ENCODE assay signal across 27 mouse cellular contexts in genomic region chr6:28731246-28731645, GRCm38 (mm10).
DNase-seq lines count a peak whose midpoint lies in the region; ATAC-seq and TF ChIP-seq lines count a peak whose summit lies in the region.
"Had no signal": no experiment of that assay in that cellular context is flagged by ENCODE, and none has a peak within 500 bp of the region (broad histone marks: within the 10 kb centered on the region; RNA-seq: fewer than 3 reads in every experiment).

No protein-coding gene starts in this region.

- intact Hi-C loops in heart, postnatal 10 days (cut with DNase I): no loop called here

- TF ChIP-seq CTCF in liver, adult 2 months (IDR thresholded peaks at IDR 0.05; ENCODE audit: low read depth, low read length): no peak
- TF ChIP-seq CTCF in Patski (IDR thresholded peaks at IDR 0.05): no peak

- TF ChIP-seq POLR2A in liver, adult 2 months (IDR thresholded peaks at IDR 0.05; ENCODE audit: extremely low read depth, insufficient read depth, low read length): no peak

- no peaks in the 10 kb centered on the region for H3K27me3 ChIP-seq in liver, adult 2 months (ENCODE audit: control insufficient read depth, insufficient read depth, low read length)
- no peaks in the 10 kb centered on the region for H3K27me3 ChIP-seq in liver, embryonic 12.5 days (replicated peaks)
- H3K27me3 ChIP-seq in Patski: no peaks in the 10 kb centered on the region
- H3K27me3 ChIP-seq: CH12.LX; embryonic facial prominence, embryonic 12.5 days; embryonic facial prominence, embryonic 15.5 days had no signal

- DNase-seq in heart, adult 11 months: peak; percentile 80
- DNase-seq in heart, postnatal 10 days: no peak
- DNase-seq in liver, adult 2 months (ENCODE audit: extremely low read depth, low read depth, low spot score): peak; percentile 89
- peak; percentile 35 to 62 for DNase-seq in lung, adult 18-20 months
- DNase-seq in lung, postnatal 14 days: no peak
- no peak for DNase-seq in Patski (ENCODE audit: low read depth, low spot score)
- DNase-seq in right cerebral cortex, postnatal 36 days (ENCODE audit: low spot score in 2 of 2): no peak
- DNase-seq: adrenal gland, adult 2 months; adrenal gland, postnatal 14 days; B cell, adult 2 months; cerebellum, adult 11 months; cerebellum, adult 2 months; cerebellum, adult 9-11 months; cerebellum, postnatal 25 days; forebrain, postnatal 0 days; gastrocnemius, postnatal 10 days; gastrocnemius, postnatal 36 days; heart, postnatal 36 days had no signal

- no peak overlapping the region for H3K4me3 ChIP-seq in liver, adult 2 months (ENCODE audit: insufficient read depth, low read depth, low read length)
- H3K4me3 ChIP-seq in liver, embryonic 12.5 days: no peak overlapping the region
- H3K4me3 ChIP-seq: embryonic facial prominence, embryonic 12.5 days; embryonic facial prominence, embryonic 15.5 days had no signal

- no peak overlapping the region for H3K4me2 ChIP-seq in liver, embryonic 12.5 days
- H3K4me2 ChIP-seq: embryonic facial prominence, embryonic 12.5 days; embryonic facial prominence, embryonic 15.5 days; heart, embryonic 11.5 days; hindbrain, embryonic 14.5 days had no signal

- CTCF ChIA-PET in Patski (lab: Charles Lee): no interaction called here

- ATAC-seq in liver, embryonic 12.5 days: no peak
- peak; percentile 51 for ATAC-seq in Patski
- ATAC-seq: forebrain, embryonic 14.5 days; forebrain, postnatal 0 days; hindbrain, postnatal 0 days had no signal

- H3K9ac ChIP-seq in liver, adult 2 months (ENCODE audit: low read depth, low read length): no peak overlapping the region
- H3K9ac ChIP-seq in liver, embryonic 12.5 days: no peak overlapping the region
- H3K9ac ChIP-seq: embryonic facial prominence, embryonic 12.5 days; embryonic facial prominence, embryonic 15.5 days; forebrain, postnatal 0 days; hindbrain, embryonic 14.5 days had no signal

- in situ Hi-C loops in Patski (cut with MboI; ENCODE audit: low pct_unique_long_range_greater_than_20kb): no loop called here

- H3K9me3 ChIP-seq in liver, embryonic 12.5 days (replicated peaks): no peaks in the 10 kb centered on the region
- H3K9me3 ChIP-seq: embryonic facial prominence, embryonic 12.5 days; embryonic facial prominence, embryonic 15.5 days; G1E had no signal

- H3K4me1 ChIP-seq in liver, adult 2 months (ENCODE audit: control insufficient read depth, insufficient read depth, low read length): peaks cover 20% of the 10 kb centered on the region
- H3K4me1 ChIP-seq in liver, embryonic 12.5 days: peaks cover 22% of the 10 kb centered on the region; the same call in 1 of the 2 replicates

- H3K79me2 ChIP-seq in liver, adult 2 months (ENCODE audit: control insufficient read depth, insufficient read depth, low read length): peaks cover 7% of the 10 kb centered on the region; the same call in 1 of the 2 replicates

- H3K36me3 ChIP-seq in liver, adult 2 months (ENCODE audit: control insufficient read depth, insufficient read depth, low read length): peaks cover 3% of the 10 kb centered on the region; the same call in 1 of the 2 replicates
- peaks cover under 1% of the 10 kb centered on the region; the same call in 1 of the 2 replicates for H3K36me3 ChIP-seq in liver, embryonic 12.5 days
- H3K36me3 ChIP-seq: embryonic facial prominence, embryonic 12.5 days; embryonic facial prominence, embryonic 15.5 days had no signal

- POLR2A ChIA-PET in Patski (lab: Charles Lee): no interaction called here

- 32% methylated on average over 6 of the region's 6 CpGs for WGBS in liver, adult 2 months
- WGBS in liver, embryonic 12.5 days (ENCODE audit: insufficient replicate concordance): 88% methylated on average over 6 of the region's 6 CpGs

- H3K27ac ChIP-seq in liver, adult 2 months (replicated peaks; ENCODE audit: insufficient read depth, low read depth, low read length): no peak overlapping the region
- H3K27ac ChIP-seq in liver, embryonic 12.5 days: no peak overlapping the region
- H3K27ac ChIP-seq: embryonic facial prominence, embryonic 12.5 days; embryonic facial prominence, embryonic 15.5 days; hindbrain, embryonic 14.5 days; hindbrain, postnatal 0 days had no signal

Comparison
In these comparisons a context has a peak if more than half of its experiments do, and no peak if none do; other contexts are left out.
1. DNase-seq: peak in heart, adult 11 months (single experiment), liver, adult 2 months (single experiment) and lung, adult 18-20 months (2 of 2); none in heart, postnatal 10 days (0 of 2), lung, postnatal 14 days (single experiment), Patski (single experiment) and right cerebral cortex, postnatal 36 days (0 of 2).